Mouse (Mus musculus): ENCODE data around the gene Slc22a15. TPM values are rescaled to one million over a fixed set of nuclear protein-coding genes. Genes with fewer than 3 reads are reported as not detected.

Slc22a15 gene
- polyA plus RNA-seq, 1 experiment from 2014 or later, result 5.4 TPM

GRCm38 (mm10) chr3:101861856-101862255, 62.4 kb downstream of the Slc22a15 start:
- Histone ChIP-seq H3K4me2 (ENCODE audit: low read length) (no peak overlapping the region), H3K9ac (ENCODE audit: low read depth, low read length) (no peak overlapping the region), H3K9me3 (ENCODE audit: control insufficient read depth, low read length) (no peaks in the 10 kb centered on the region), H3K27ac (ENCODE audit: low read depth, low read length) (no peak overlapping the region), H3K36me3 (ENCODE audit: control insufficient read depth, insufficient read depth, low read length) (peaks cover 5% of the 10 kb centered on the region; the same call in 1 of the 2 replicates), H3K27me3 (replicated peaks; ENCODE audit: control insufficient read depth, insufficient read depth, low read length) (no peaks in the 10 kb centered on the region), H3K4me1 (ENCODE audit: control insufficient read depth, insufficient read depth, low read depth, low read length) (0 out of 2 replicates have a peak, but pooled peaks cover under 1% of the 10 kb centered on the region), H3K4me3 (ENCODE audit: low read length) (no peak overlapping the region)
- ATAC-seq, result no peak
- WGBS, result 84% methylated on average over 3 of the region's 3 CpGs

- WGBS, result 78% methylated on average over 7 of the region's 7 CpGs
- Histone ChIP-seq H3K27me3 (replicated peaks; ENCODE audit: control insufficient read depth, insufficient read depth, low read length) (no peaks in the 10 kb centered on the region), H3K27ac (ENCODE audit: low read depth, low read length) (no peak overlapping the region), H3K4me1 (ENCODE audit: control insufficient read depth, insufficient read depth, low read depth, low read length) (no peaks in the 10 kb centered on the region), H3K9ac (ENCODE audit: low read depth, low read length) (no peak overlapping the region), H3K4me3 (ENCODE audit: low read length) (no peak overlapping the region), H3K36me3 (ENCODE audit: control insufficient read depth, insufficient read depth, low read length) (peaks cover 5% of the 10 kb centered on the region; the same call in 1 of the 2 replicates), H3K9me3 (ENCODE audit: control insufficient read depth, low read length) (no peaks in the 10 kb centered on the region), H3K4me2 (ENCODE audit: low read length) (no peak overlapping the region)
- 0 out of 2 replicates have a peak, but pooled peaks have one; percentile 6 for ATAC-seq
These were observed 64.1 kb downstream of the Slc22a15 start for GRCm38 (mm10) chr3:101860151-101860550.

GRCm38 (mm10) chr3:101859740-101860139, 64.5 kb downstream of the Slc22a15 start:
- no peak overlapping the region for H3K27ac ChIP-seq (ENCODE audit: low read depth, low read length)
- H3K36me3 ChIP-seq (ENCODE audit: control insufficient read depth, insufficient read depth, low read length), result peaks cover 5% of the 10 kb centered on the region; the same call in 1 of the 2 replicates
- 52% methylated on average over 7 of the region's 7 CpGs for WGBS
- H3K4me1 ChIP-seq (ENCODE audit: control insufficient read depth, insufficient read depth, low read depth, low read length), result no peaks in the 10 kb centered on the region
- H3K27me3 ChIP-seq (replicated peaks; ENCODE audit: control insufficient read depth, insufficient read depth, low read length), result no peaks in the 10 kb centered on the region
- H3K4me2 ChIP-seq (ENCODE audit: low read length), result no peak overlapping the region
- no peaks in the 10 kb centered on the region for H3K9me3 ChIP-seq (ENCODE audit: control insufficient read depth, low read length)
- peak; percentile 20; the same call in 1 of the 2 replicates for ATAC-seq
- no peak overlapping the region for H3K4me3 ChIP-seq (ENCODE audit: low read length)
- H3K9ac ChIP-seq (ENCODE audit: low read depth, low read length), result no peak overlapping the region

- Histone ChIP-seq H3K9ac (ENCODE audit: low read depth, low read length) (no peak overlapping the region), H3K36me3 (ENCODE audit: control insufficient read depth, insufficient read depth, low read length) (no peaks in the 10 kb centered on the region; the same call in 1 of the 2 replicates), H3K27me3 (replicated peaks; ENCODE audit: control insufficient read depth, insufficient read depth, low read length) (no peaks in the 10 kb centered on the region), H3K4me3 (ENCODE audit: low read length) (no peak overlapping the region), H3K9me3 (ENCODE audit: control insufficient read depth, low read length) (no peaks in the 10 kb centered on the region), H3K4me1 (ENCODE audit: control insufficient read depth, insufficient read depth, low read depth, low read length) (no peaks in the 10 kb centered on the region), H3K27ac (ENCODE audit: low read depth, low read length) (no peak overlapping the region), H3K4me2 (ENCODE audit: low read length) (no peak overlapping the region)
- no peak for ATAC-seq
- WGBS, result 84% methylated on average over 1 of the region's 1 CpGs
These were observed 70.2 kb downstream of the Slc22a15 start for GRCm38 (mm10) chr3:101854075-101854474.

- Histone ChIP-seq H3K4me3 (ENCODE audit: low read length) (no peak overlapping the region), H3K4me1 (ENCODE audit: control insufficient read depth, insufficient read depth, low read depth, low read length) (no peaks in the 10 kb centered on the region), H3K9ac (ENCODE audit: low read depth, low read length) (no peak overlapping the region), H3K27ac (ENCODE audit: low read depth, low read length) (no peak overlapping the region), H3K4me2 (ENCODE audit: low read length) (no peak overlapping the region), H3K27me3 (replicated peaks; ENCODE audit: control insufficient read depth, insufficient read depth, low read length) (no peaks in the 10 kb centered on the region), H3K36me3 (ENCODE audit: control insufficient read depth, insufficient read depth, low read length) (no peaks in the 10 kb centered on the region), H3K9me3 (ENCODE audit: control insufficient read depth, low read length) (no peaks in the 10 kb centered on the region)
- 75% methylated on average over 6 of the region's 6 CpGs for WGBS
- no peak for ATAC-seq
These were observed 72.9 kb downstream of the Slc22a15 start for GRCm38 (mm10) chr3:101851363-101851762.

GRCm38 (mm10) chr3:101848816-101849215, 75.4 kb downstream of the Slc22a15 start, which contains the start of gene Mab21l3:
TSS of gene Mab21l3 (minus strand) at chr3:101848959.
- no peak for ATAC-seq
- Histone ChIP-seq H3K27ac (ENCODE audit: low read depth, low read length) (no peak within 1 kb of the TSS), H3K9me3 (ENCODE audit: control insufficient read depth, low read length) (no peaks in the 10 kb centered on the region), H3K4me2 (ENCODE audit: low read length) (no peak within 1 kb of the TSS), H3K4me1 (ENCODE audit: control insufficient read depth, insufficient read depth, low read depth, low read length) (no peaks in the 10 kb centered on the region), H3K4me3 (ENCODE audit: low read length) (no peak within 1 kb of the TSS), H3K9ac (ENCODE audit: low read depth, low read length) (no peak within 1 kb of the TSS), H3K36me3 (ENCODE audit: control insufficient read depth, insufficient read depth, low read length) (no peaks in the 10 kb centered on the region), H3K27me3 (replicated peaks; ENCODE audit: control insufficient read depth, insufficient read depth, low read length) (no peaks in the 10 kb centered on the region)
- WGBS, result 73% methylated on average over 5 of the region's 5 CpGs

- no peaks in the 10 kb centered on the region for H3K9me3 ChIP-seq (ENCODE audit: control insufficient read depth, low read length)
- no peaks in the 10 kb centered on the region; the same call in 1 of the 2 replicates for H3K4me1 ChIP-seq (ENCODE audit: control insufficient read depth, insufficient read depth, low read depth, low read length)
- no peaks in the 10 kb centered on the region for H3K36me3 ChIP-seq (ENCODE audit: control insufficient read depth, insufficient read depth, low read length)
- no peak overlapping the region for H3K4me2 ChIP-seq (ENCODE audit: low read length)
- WGBS, result 66% methylated on average over 4 of the region's 4 CpGs
- H3K27ac ChIP-seq (ENCODE audit: low read depth, low read length), result no peak overlapping the region
- H3K27me3 ChIP-seq (replicated peaks; ENCODE audit: control insufficient read depth, insufficient read depth, low read length), result no peaks in the 10 kb centered on the region
- H3K4me3 ChIP-seq (ENCODE audit: low read length), result no peak overlapping the region
- ATAC-seq, result no peak
- no peak overlapping the region for H3K9ac ChIP-seq (ENCODE audit: low read depth, low read length)
These were observed 78.2 kb downstream of the Slc22a15 start for GRCm38 (mm10) chr3:101846096-101846495.

- no peaks in the 10 kb centered on the region for H3K27me3 ChIP-seq (replicated peaks; ENCODE audit: control insufficient read depth, insufficient read depth, low read length)
- peak; percentile 70; the same call in 1 of the 2 replicates for ATAC-seq
- no peak overlapping the region for H3K9ac ChIP-seq (ENCODE audit: low read depth, low read length)
- no peak overlapping the region for H3K4me2 ChIP-seq (ENCODE audit: low read length)
- H3K9me3 ChIP-seq (ENCODE audit: control insufficient read depth, low read length), result no peaks in the 10 kb centered on the region
- no peak overlapping the region for H3K27ac ChIP-seq (ENCODE audit: low read depth, low read length)
- H3K36me3 ChIP-seq (ENCODE audit: control insufficient read depth, insufficient read depth, low read length), result no peaks in the 10 kb centered on the region
- WGBS, result 56% methylated on average over 7 of the region's 7 CpGs
- H3K4me1 ChIP-seq (ENCODE audit: control insufficient read depth, insufficient read depth, low read depth, low read length), result no peaks in the 10 kb centered on the region; the same call in 1 of the 2 replicates
- no peak overlapping the region for H3K4me3 ChIP-seq (ENCODE audit: low read length)
These were observed 81.7 kb downstream of the Slc22a15 start for GRCm38 (mm10) chr3:101842372-101843094.

- Histone ChIP-seq H3K9ac (ENCODE audit: low read depth, low read length) (no peak overlapping the region), H3K27ac (ENCODE audit: low read depth, low read length) (no peak overlapping the region), H3K4me3 (ENCODE audit: low read length) (no peak overlapping the region), H3K27me3 (replicated peaks; ENCODE audit: control insufficient read depth, insufficient read depth, low read length) (no peaks in the 10 kb centered on the region), H3K4me1 (ENCODE audit: control insufficient read depth, insufficient read depth, low read depth, low read length) (peaks cover 10% of the 10 kb centered on the region), H3K9me3 (ENCODE audit: control insufficient read depth, low read length) (no peaks in the 10 kb centered on the region), H3K4me2 (ENCODE audit: low read length) (no peak overlapping the region), H3K36me3 (ENCODE audit: control insufficient read depth, insufficient read depth, low read length) (no peaks in the 10 kb centered on the region)
- ATAC-seq, result no peak
- WGBS, result 83% methylated on average over 9 of the region's 9 CpGs
These were observed 84.9 kb downstream of the Slc22a15 start for GRCm38 (mm10) chr3:101839327-101839726.
